Mouse (Mus musculus) hindbrain, embryonic 11.5 days (tissue): ENCODE data around the gene Myo18b. TPM values are rescaled to one million over a fixed set of nuclear protein-coding genes. Genes with fewer than 3 reads are reported as not detected.

ENCODE experiments used
- ATAC-seq: fragments of 200-750 bp; cut with Nextera tagmentation; 2 replicates; pipeline ENCODE4 v1.8.0; 2017; ENCODE audit warnings: mild to moderate bottlenecking, moderate TSS enrichment, moderate library complexity; ENCODE audit not compliant: low FRiP score
- DNase-seq: peaks from one replicate; pipeline ENCODE4 v3.0.0-alpha.2; 2015; ENCODE audit warnings: low spot score
- H3K27ac ChIP-seq: fragments of 300-500 bp; sonication (generic); 2 replicates; pipeline ENCODE4 v1.5.1; 2014; ENCODE audit warnings: mild to moderate bottlenecking, low read depth, low read length
- H3K27me3 ChIP-seq: fragments of 300-500 bp; sonication (generic); 2 replicates; pipeline ENCODE4 v1.6.1; 2014; ENCODE audit warnings: mild to moderate bottlenecking, low read length, moderate library complexity, mixed read lengths; ENCODE audit not compliant: control insufficient read depth, insufficient read depth
- H3K36me3 ChIP-seq: fragments of 300-500 bp; sonication (generic); 2 replicates; pipeline ENCODE4 v1.6.1; 2014; ENCODE audit warnings: mild to moderate bottlenecking, low read length, moderate library complexity, mixed read lengths; ENCODE audit not compliant: control insufficient read depth, insufficient read depth
- H3K4me1 ChIP-seq: fragments of 300-500 bp; sonication (generic); replicated peaks from 2 replicates; pipeline ENCODE4 v1.6.1; 2014; ENCODE audit warnings: low read length, mixed read lengths; ENCODE audit not compliant: control insufficient read depth, insufficient read depth
- H3K4me2 ChIP-seq: fragments of 300-500 bp; sonication (generic); replicated peaks from 2 replicates; pipeline ENCODE4 v1.6.1; 2014; ENCODE audit warnings: mild to moderate bottlenecking, low read depth, low read length
- H3K4me3 ChIP-seq: fragments of 300-500 bp; sonication (generic); 2 replicates; pipeline ENCODE4 v1.5.1; 2014; ENCODE audit warnings: low read depth, low read length
- H3K9ac ChIP-seq: fragments of 300-500 bp; sonication (generic); 2 replicates; pipeline ENCODE4 v1.6.1; 2014; ENCODE audit warnings: low read depth, low read length
- H3K9me3 ChIP-seq: fragments of 300-500 bp; sonication (generic); 2 replicates; pipeline ENCODE4 v1.6.1; 2016; ENCODE audit warnings: low read length; ENCODE audit not compliant: control insufficient read depth
- WGBS: fragments of 180-500 bp; shearing (Covaris S2); extraction: QIAGEN DNeasy Blood & Tissue Kit; methylation state at CpG from one replicate; pipeline ENCODE4 v1.1.7; 2014; 5-methylcytosine and 5-hydroxymethylcytosine counted together
- polyA plus RNA-seq: library from polyadenylated mRNA; unstranded; fragments of >200 nt; fragmentation: Nextera tagmentation; extraction: Ambion mirVana; gene quantifications from 2 replicates; pipeline ENCODE4 v1.2.1, GENCODE M21; 2014

Myo18b gene
- polyA plus RNA-seq, 1 experiment from 2014 or later: 0.68 TPM

DNA sequence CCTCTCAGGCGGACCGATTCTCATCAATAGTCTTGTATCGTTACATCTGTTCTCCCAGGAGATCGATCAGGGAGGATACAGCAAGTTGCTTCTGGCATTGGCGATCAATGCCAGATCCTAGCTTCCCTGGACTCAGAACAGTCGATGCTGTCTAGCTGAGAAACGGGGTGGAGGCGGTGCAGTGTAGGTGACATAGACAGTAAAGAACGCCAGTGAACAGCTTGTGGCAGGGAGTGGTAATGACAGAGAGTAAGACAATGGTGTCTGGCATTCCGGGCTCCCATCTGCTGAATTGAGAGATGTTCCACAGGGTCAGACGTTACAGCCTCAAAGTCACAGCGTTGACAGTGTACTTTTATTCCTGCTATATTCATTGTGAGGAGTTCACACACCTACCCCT is 155.5 kb downstream of the Myo18b start:
- no peak for ATAC-seq

GRCm38 (mm10) chr5:112735040-112735439 is 161.1 kb downstream of the Myo18b start:
- Histone ChIP-seq H3K9ac (no peak overlapping the region), H3K9me3 (no peaks in the 10 kb centered on the region), H3K4me3 (no peak overlapping the region), H3K4me1 (no peaks in the 10 kb centered on the region), H3K27me3 (no peaks in the 10 kb centered on the region; the same call in 1 of the 2 replicates), H3K27ac (no peak overlapping the region), H3K36me3 (no peaks in the 10 kb centered on the region), H3K4me2 (no peak overlapping the region)
- no peak for DNase-seq
- no peak for ATAC-seq
- 83% methylated on average over 5 of the region's 5 CpGs for WGBS

More for the DNA sequence above, 155.5 kb downstream of the Myo18b start:
- Histone ChIP-seq H3K27ac (no peak overlapping the region), H3K27me3 (no peaks in the 10 kb centered on the region; the same call in 1 of the 2 replicates), H3K36me3 (no peaks in the 10 kb centered on the region), H3K4me3 (no peak overlapping the region), H3K9ac (no peak overlapping the region), H3K4me1 (no peaks in the 10 kb centered on the region), H3K4me2 (no peak overlapping the region), H3K9me3 (no peaks in the 10 kb centered on the region)
- peak; percentile 35 for DNase-seq
- 78% methylated on average over 12 of the region's 12 CpGs for WGBS

DNA sequence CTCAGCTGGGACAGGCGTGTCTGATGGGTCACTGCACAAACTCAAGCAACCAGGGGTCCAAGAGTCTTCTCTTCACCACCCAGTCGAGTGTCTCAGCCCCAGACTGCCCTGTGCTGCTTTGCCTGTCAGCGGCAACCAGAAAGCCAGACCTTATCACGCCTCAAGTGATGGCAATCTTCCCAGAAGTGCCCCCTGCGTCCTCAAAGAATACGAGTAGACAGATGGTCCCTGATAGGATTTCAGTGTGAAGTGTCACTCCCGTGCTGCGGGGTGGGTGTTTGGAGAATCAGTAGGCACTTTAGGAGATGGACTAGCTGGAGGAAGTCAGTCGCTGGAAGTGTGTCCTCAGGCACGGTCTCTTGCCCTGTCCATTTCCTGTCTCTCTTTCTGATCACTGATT is 165.6 kb downstream of the Myo18b start:
- H3K36me3 ChIP-seq: no peaks in the 10 kb centered on the region
- no peak overlapping the region for H3K9ac ChIP-seq
- ATAC-seq (no peak), DNase-seq (no peak)
- 60% methylated on average over 10 of the region's 10 CpGs for WGBS
- no peak overlapping the region for H3K4me3 ChIP-seq
- no peaks in the 10 kb centered on the region for H3K27me3 ChIP-seq
- no peaks in the 10 kb centered on the region for H3K4me1 ChIP-seq
- no peaks in the 10 kb centered on the region for H3K9me3 ChIP-seq
- H3K4me2 ChIP-seq: no peak overlapping the region
- no peak overlapping the region for H3K27ac ChIP-seq

GRCm38 (mm10) chr5:112728432-112728831 is 167.7 kb downstream of the Myo18b start:
- Histone ChIP-seq H3K4me1 (no peaks in the 10 kb centered on the region), H3K27ac (no peak overlapping the region), H3K4me2 (no peak overlapping the region), H3K36me3 (no peaks in the 10 kb centered on the region), H3K9ac (no peak overlapping the region), H3K4me3 (no peak overlapping the region), H3K27me3 (no peaks in the 10 kb centered on the region), H3K9me3 (no peaks in the 10 kb centered on the region)
- 69% methylated on average over 6 of the region's 6 CpGs for WGBS
- ATAC-seq (no peak), DNase-seq (no peak)

DNA sequence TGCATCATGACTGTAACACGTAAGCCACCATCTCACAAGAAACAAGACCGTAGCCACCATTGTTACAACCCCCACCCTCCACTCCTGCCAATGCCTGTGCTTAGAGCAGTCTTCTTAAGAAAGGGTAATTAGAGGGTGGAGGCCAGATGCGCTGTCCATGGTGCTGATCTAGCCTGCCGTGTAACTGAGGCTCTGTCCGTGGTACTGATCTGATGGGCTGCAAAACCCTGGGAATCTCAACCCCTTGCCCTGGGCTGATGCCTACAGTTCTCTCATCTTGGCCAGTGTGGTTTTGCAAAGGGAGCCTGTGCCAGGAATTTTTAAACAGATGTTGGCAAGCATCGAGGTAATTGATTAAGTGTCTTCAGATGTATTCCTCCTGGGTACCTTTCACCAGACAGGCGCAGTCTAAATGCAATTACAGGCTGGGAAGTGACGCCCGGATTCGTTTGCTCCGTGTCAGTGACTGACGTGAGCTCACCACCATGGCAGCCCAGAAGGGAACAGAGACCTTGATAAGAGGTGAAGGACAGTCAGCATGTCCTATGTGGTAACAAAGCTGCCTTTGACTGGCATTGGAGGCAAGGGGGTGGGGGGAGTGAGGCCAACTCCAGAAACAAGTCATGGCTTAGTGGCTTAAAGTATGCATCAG is 177.4 kb downstream of the Myo18b start:
- Histone ChIP-seq H3K4me2 (no peak overlapping the region), H3K27ac (no peak overlapping the region), H3K9me3 (no peaks in the 10 kb centered on the region), H3K27me3 (no peaks in the 10 kb centered on the region), H3K36me3 (no peaks in the 10 kb centered on the region), H3K4me3 (no peak overlapping the region), H3K9ac (no peak overlapping the region), H3K4me1 (no peaks in the 10 kb centered on the region)
- 40% methylated on average over 12 of the region's 12 CpGs for WGBS
- DNase-seq (peak; percentile 92), ATAC-seq (no peak)

GRCm38 (mm10) chr5:112714679-112715446 is 181.3 kb downstream of the Myo18b start:
- H3K9me3 ChIP-seq: no peaks in the 10 kb centered on the region
- no peak overlapping the region for H3K9ac ChIP-seq
- H3K4me1 ChIP-seq: no peaks in the 10 kb centered on the region
- no peak overlapping the region for H3K4me2 ChIP-seq
- H3K36me3 ChIP-seq: no peaks in the 10 kb centered on the region
- 73% methylated on average over 8 of the region's 8 CpGs for WGBS
- H3K27me3 ChIP-seq: no peaks in the 10 kb centered on the region
- no peak overlapping the region for H3K4me3 ChIP-seq
- no peak overlapping the region for H3K27ac ChIP-seq
- DNase-seq: no peak
- no peak for ATAC-seq

DNA sequence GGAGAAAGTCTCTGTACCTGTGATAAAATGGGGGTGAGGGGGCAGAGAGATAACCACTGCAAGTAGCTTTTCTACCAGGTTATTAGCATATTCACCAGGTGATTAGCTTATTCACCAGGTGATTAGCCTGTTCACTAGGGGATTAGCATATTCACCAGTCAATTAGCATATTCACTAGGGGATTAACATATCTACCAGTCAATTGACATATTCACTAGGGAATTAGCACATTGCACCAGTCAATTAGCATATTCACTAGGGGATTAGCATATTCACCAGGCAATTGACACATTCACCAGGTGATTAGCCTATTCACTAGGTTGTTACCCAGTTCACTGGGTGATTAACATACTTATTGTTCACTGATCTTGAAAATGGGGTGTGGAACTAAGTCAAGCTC is 186.3 kb downstream of the Myo18b start:
- Histone ChIP-seq H3K36me3 (no peaks in the 10 kb centered on the region), H3K4me2 (no peak overlapping the region), H3K27ac (no peak overlapping the region), H3K27me3 (no peaks in the 10 kb centered on the region), H3K9me3 (no peaks in the 10 kb centered on the region), H3K9ac (no peak overlapping the region), H3K4me1 (no peaks in the 10 kb centered on the region), H3K4me3 (no peak overlapping the region)
- ATAC-seq (no peak), DNase-seq (no peak)

DNA sequence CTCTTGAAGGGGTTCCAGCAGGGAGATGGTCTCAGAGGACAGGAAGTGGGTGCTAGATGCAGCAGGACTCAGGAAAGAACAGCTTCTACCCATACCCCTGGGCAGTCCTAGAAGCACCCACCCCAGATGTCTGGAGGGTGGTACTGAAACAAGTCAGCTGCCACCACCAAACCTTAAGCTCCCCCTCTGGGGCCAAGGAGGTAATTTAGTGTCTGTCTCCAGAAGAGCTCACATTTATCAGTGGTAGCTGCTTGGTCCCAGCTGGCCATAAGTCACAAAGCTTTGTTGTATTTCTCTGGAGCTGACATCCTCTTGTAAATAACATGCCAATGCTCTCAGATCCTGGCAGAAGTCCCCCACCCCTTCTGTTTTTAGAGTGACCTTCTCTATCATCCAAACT is 187.7 kb downstream of the Myo18b start:
- Histone ChIP-seq H3K4me2 (no peak overlapping the region), H3K27ac (no peak overlapping the region)
- ATAC-seq: no peak

DNA sequence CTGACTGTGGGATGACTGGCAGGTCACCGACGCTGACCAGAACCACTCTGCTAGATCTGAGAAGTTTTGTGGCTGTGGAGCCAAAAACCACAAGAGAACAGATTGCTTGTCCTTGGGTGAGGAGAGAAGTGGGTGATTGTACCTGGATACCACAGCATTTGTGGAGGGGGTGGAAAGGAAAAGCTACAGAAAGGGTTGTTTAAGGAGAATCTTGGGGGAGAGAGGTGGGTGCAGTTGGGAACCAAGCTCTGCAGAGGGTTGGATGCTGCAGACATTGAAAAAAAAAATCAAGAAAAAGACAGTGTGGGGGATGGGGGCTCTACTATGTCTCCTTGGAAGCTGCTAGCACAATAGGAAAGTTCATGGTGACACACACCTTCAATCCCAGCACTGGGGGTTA is 188.7 kb downstream of the Myo18b start:
- H3K27me3 ChIP-seq: no peaks in the 10 kb centered on the region
- H3K9ac ChIP-seq: no peak overlapping the region
- no peak for ATAC-seq
- no peaks in the 10 kb centered on the region for H3K36me3 ChIP-seq
- no peaks in the 10 kb centered on the region for H3K4me1 ChIP-seq
- 81% methylated on average over 2 of the region's 2 CpGs for whole genome bisulfite sequencing
- no peak overlapping the region for H3K27ac ChIP-seq
- H3K4me2 ChIP-seq: no peak overlapping the region
- H3K9me3 ChIP-seq: no peaks in the 10 kb centered on the region
- H3K4me3 ChIP-seq: no peak overlapping the region
- DNase-seq: no peak

More for the DNA sequence above, 187.7 kb downstream of the Myo18b start:
- Histone ChIP-seq H3K9me3 (no peaks in the 10 kb centered on the region), H3K9ac (no peak overlapping the region), H3K36me3 (no peaks in the 10 kb centered on the region), H3K27me3 (no peaks in the 10 kb centered on the region), H3K4me1 (no peaks in the 10 kb centered on the region), H3K4me3 (no peak overlapping the region)
- DNase-seq: no peak
